Comparison of ENCODE assay signal across 8 mouse cellular contexts in genomic region chr4:123721761-123722160, GRCm38 (mm10).
"Had no signal": no experiment of that assay in that cellular context is flagged by ENCODE, and none has a peak within 500 bp of the region (broad histone marks: within the 10 kb centered on the region; RNA-seq: fewer than 3 reads in every experiment).

No protein-coding gene starts in this region.

- DNase-seq: liver, postnatal 0 days; lung, adult 2 months; lung, postnatal 14 days; lung, postnatal 36 days; right cerebral cortex, postnatal 14 days; thymus, adult 18-20 months; thymus, postnatal 14 days; thymus, postnatal 36 days had no signal
